Mouse (Mus musculus): ENCODE measurements around the gene Recql5. TPM values are rescaled to one million over a fixed set of nuclear protein-coding genes. Genes with fewer than 3 reads are reported as not detected.
"Not testable (repeated sequence)": the region's sequence is repeated elsewhere in the genome, so short reads cannot be mapped to it uniquely, and the experiment has no call there.

Gene Recql5
- total RNA-seq, 2 experiments from 2014 or later = 23.2 to 25.7 TPM

DNA sequence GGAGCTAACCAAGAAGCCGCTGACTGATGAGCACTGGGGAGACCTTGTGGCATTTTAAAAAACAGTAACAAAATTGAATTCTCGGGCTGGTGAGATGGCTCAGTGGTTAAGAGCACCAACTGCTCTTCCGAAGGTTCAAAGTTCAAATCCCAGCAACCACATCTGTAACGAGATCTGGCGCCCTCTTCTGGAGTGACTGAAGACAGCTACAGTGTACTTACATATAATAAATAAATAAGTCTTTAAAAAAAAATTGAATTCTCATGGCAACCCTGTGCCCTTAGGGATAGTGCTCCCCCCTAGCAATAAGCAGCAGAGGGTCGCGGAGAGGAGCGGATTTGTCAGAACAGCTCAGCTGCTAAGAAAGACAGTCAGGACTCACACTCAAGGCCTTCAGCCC lies 69.4 kb downstream of the Recql5 start:
- DNase-seq (ENCODE audit: low spot score in 2 of 2) = no peak

DNA sequence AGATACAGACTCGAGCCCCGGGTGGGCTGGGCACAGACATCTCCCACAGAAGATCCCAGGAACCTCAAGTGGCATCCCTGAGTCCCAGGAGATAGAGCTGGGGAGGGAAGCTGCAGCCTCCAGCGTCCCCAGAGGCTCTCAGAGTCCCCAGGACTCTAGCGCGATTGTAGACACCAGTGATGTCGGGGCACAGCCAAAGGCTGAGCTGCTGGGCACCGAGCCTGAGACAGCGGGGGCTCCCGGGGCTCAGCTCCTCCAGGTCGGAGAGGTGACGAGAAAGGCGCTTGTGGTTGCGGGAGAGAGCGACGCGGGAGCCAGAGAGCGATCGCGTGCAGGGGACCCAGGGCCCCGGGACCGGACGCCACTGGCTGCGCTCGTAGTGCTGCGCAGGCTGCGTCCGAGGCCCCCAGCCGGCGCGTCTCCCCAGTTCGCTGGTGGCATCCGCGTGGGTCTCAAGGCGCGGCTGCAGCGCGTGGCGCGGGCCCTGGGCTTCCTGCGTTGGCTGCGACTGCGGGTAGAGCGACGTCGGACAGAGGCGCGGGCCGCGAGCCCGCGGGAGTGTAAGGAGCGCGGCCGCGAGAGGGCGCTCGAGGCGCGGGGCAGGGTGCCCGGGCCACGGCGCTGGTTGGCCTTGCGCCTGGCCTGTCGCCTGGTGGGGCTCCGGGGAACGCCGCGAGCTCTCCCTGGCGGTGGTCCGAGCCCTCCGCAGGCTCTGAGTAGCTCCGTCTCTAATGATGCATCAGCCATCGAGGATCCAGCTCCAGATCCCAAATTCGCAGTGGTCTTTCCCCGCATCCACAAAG lies 73.9 kb downstream of the Recql5 start:
- DNase-seq (ENCODE audit: low spot score in 2 of 2) = peak; percentile 75 to 78

DNA sequence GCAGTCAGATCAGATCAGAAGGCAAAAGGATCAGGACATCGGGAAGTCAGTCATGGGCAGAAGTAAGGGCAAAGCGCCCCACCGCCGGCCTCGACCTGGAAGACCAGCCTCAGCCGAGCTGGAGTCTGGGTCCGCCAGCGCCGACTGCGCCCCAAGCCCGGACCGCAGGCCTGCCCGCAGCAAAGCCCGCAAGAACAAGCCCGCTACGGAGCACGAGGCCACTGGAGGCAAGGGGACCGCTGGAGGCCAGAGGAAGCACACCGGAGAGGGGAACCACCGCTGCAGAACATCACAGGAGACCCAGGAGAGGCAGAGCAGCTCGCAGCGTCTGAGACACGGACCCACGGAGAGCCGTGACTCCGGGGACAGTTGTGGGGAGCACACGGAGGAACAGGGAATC lies 74.9 kb downstream of the Recql5 start, which contains the start of gene Myo15b:
Gene Myo15b, plus strand, starts transcription at position 53 of the 400 bp plus-strand sequence.
- DNase-seq (ENCODE audit: low spot score in 2 of 2) = no peak

DNA sequence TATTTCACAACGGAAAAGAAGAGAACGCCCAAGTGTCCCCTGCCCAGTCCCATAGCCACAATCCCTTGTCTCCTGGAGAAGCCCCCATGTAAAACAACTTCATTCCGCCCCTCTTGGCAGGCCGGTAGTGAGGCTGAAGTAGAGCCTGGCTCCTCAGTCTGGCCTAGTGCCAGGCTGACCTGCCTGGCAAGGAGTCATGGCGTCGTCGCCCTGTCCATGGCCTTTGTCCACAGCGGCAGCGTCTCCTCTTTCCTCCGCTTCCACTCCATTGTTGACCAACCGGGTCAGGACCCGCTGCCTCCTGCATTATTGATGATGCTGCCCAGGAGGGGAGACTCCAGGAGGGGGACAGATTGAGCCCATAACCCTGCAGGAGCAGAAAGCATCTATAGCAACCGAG lies 75.3 kb downstream of the Recql5 start:
- no peak for DNase-seq (ENCODE audit: low spot score in 2 of 2)

DNA sequence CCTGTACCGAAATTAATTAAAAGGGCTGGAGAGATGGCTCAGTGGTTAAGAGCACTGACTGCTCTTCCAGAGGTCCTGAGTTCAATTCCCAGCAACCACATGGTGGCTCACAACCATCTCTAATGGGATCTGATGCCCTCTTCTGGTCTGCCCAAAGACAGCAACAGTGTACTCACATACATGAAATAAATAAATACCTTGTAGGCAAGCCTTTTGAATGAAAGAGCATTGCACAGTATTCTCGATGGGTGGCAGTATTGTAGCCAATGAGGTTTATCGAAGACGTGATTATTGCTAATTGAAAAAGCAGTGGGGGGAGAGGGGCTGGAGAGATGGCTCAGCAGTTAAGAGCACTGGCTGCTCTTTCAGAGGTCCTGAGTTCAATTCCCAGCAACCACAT lies 76.1 kb downstream of the Recql5 start:
- DNase-seq (ENCODE audit: low spot score in 2 of 2) = not testable (repeated sequence)

DNA sequence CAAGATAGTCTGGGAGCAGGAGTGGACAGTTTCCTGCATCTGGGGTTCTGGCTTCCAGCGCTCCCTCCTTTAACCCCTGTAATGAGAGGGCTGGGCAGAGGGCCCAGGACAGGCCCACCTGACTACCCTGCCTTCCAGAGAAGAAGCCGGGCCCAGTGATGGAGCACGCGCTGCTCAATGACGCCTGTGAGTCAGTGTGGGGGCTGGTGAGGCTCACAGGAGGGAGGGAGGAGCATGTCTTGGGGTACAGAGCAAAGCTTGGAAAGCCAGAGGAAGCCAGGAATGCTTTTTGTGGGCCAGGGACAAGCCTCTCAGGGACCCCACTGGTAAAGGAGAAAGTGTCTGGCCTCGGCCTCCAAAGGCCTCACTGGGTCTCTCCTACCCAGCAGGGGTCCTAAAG lies 78.6 kb downstream of the Recql5 start:
- DNase-seq (ENCODE audit: low spot score in 2 of 2) = no peak

DNA sequence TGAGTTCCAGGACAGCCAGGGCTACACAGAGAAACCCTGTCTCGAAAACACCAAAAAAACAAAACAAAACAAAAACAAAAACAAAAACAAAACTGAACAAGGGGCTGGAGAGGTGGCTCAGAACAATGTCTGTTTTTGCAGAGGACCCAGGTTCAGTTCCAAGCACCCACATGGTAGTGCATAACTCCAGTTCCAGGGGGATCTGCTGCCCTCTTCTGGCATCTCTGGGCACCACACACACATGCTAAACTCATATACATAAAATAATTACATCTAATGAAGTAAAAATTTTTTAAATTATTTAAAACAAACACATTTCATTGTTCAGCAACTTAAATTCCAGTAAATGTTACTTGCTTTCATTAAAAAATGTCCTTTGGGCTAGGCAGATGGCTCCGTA lies 87.5 kb downstream of the Recql5 start:
- no peak for DNase-seq (ENCODE audit: low spot score in 2 of 2)

DNA sequence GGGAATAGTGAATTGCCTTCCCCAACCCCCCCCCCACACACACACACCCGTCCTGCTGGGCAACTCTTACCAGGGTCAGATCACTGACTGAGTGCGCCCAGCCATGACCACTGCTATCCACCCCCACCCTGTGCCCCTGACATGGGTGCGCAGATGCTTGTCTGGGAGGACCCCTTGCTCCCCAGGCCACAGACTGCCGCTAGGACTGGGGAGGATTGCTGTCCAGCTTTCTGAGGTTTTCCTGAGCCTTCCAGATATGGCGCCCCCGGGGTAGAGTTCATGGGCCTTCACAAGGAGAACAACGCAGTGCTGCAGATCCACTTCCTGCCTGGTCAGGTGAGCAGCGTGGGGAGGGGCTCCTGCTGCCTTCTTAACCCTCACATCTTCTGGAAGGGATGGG lies 89.0 kb downstream of the Recql5 start:
- DNase-seq (ENCODE audit: low spot score in 2 of 2) = no peak

DNA sequence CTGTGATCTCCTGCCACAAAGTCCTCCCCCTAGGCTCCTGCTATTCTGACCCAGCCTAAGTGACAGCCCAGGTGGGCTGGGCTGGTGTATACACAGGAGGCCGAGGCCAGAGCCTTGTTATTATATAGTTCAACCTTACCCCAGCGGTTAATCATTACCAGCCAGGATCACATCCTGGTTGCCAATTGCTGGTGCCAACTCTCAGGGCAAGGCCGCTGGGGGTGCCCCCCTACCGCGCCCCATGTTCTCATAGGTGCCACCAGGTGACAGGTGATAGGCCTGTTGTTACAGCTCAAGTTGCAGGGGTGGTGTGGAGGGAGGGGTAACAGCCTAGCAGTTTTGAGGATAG lies 89.4 kb downstream of the Recql5 start:
- DNase-seq (ENCODE audit: low spot score in 2 of 2) = no peak

DNA sequence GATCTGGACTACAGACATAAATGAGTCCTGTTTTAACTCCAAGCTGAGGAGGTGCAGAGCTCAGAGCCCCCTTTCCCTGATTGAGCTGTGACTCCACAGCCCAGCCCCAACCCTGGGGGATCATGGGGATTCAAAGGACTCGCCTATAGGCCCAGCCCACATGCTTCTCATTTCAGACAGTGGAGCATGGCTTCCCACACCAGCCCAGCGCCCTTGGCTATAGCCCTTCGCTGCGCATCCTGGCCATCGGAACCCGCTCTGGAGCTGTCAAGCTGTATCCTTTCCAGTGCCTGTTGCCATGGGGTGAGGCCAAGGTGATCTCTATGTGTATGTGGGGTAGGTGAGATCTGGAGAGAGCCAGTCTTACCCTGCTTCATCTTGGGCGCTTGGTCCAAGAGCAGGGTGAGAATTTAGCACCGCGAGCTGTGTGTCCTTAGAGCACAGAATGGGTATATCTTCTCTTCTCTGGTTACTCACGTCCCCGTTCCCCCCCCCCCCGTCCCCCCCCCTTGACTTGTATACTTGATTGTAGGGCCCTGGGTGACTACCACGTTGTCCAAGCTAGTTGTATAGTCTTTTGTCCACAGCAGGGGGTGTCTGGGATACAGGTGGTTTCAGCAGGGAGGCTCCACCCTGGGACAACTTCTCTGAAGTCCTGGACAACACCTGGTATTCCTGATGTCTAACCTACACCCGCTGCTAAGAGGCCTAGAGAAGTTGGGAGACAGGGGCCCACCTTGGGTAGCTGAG lies 90.0 kb downstream of the Recql5 start:
- DNase-seq (ENCODE audit: low spot score in 2 of 2) = no peak

Other genes starting within 250 kb of the Recql5 start
- gene Grb2, start 224.9 kb downstream of the Recql5 start, total RNA-seq (2021) = 100 to 1,000 TPM; 178 to 182 TPM
- 10 to 100 TPM; 37.8 to 42.3 TPM for gene Tmem94, start 168.0 kb downstream of the Recql5 start, total RNA-seq (2021)
- gene Caskin2, start 119.8 kb downstream of the Recql5 start, total RNA-seq (2021) = 10 to 100 TPM; 22.0 to 24.8 TPM
- gene Tsen54, start 118.8 kb downstream of the Recql5 start, total RNA-seq (2021) = 10 to 100 TPM; 12.4 to 15.0 TPM
- 1 to 10 TPM; 2.3 to 3.2 TPM for gene Llgl2, start 109.4 kb downstream of the Recql5 start, total RNA-seq (2021)
- gene Myo15b, start 75.1 kb downstream of the Recql5 start, total RNA-seq (2021) = under 1 TPM; 0.35 to 0.36 TPM
- gene Smim5, start 33.5 kb downstream of the Recql5 start, total RNA-seq (2021) = 1 to 10 TPM in 1 of 2 experiments, under 1 TPM in 1; 0.67 to 2.0 TPM
- not detected for gene Smim6, start 21.5 kb downstream of the Recql5 start, total RNA-seq (2021)
- gene Sap30bp, start 195 bp downstream of the Recql5 start, total RNA-seq (2021) = 10 to 100 TPM; 39.2 to 50.4 TPM
- gene Itgb4, start 41.2 kb upstream of the Recql5 start, total RNA-seq (2021) = 1 to 10 TPM; 1.4 to 2.2 TPM
- 10 to 100 TPM; 14.6 to 16.9 TPM for gene Galk1, start 79.2 kb upstream of the Recql5 start, total RNA-seq (2021)
- gene H3f3b, start 94.5 kb upstream of the Recql5 start, total RNA-seq (2021) = 100 to 1,000 TPM; 338 to 355 TPM
- gene Unk, start 96.8 kb upstream of the Recql5 start, total RNA-seq (2021) = 10 to 100 TPM; 22.0 to 25.3 TPM
- 1 to 10 TPM; 1.3 to 2.1 TPM for gene Unc13d, start 144.5 kb upstream of the Recql5 start, total RNA-seq (2021)
- 100 to 1,000 TPM; 287 to 295 TPM for gene Wbp2, start 153.5 kb upstream of the Recql5 start, total RNA-seq (2021)
- 1 to 10 TPM; 5.7 to 7.8 TPM for gene Trim47, start 193.7 kb upstream of the Recql5 start, total RNA-seq (2021)
- gene Trim65, start 197.7 kb upstream of the Recql5 start, total RNA-seq (2021) = 1 to 10 TPM; 6.0 to 6.6 TPM
- gene Mrpl38, start 205.4 kb upstream of the Recql5 start, total RNA-seq (2021) = 10 to 100 TPM; 55.3 to 63.7 TPM
- gene Fbf1, start 234.7 kb upstream of the Recql5 start, total RNA-seq (2021) = 100 to 1,000 TPM in 1 of 2 experiments, 10 to 100 TPM in 1; 87.9 to 102 TPM